Mouse (Mus musculus): ENCODE data around the gene Mef2d. TPM values are rescaled to one million over a fixed set of nuclear protein-coding genes. Genes with fewer than 3 reads are reported as not detected.

Gene Mef2d
- polyA plus RNA-seq, 1 experiment: 89.7 TPM

DNA sequence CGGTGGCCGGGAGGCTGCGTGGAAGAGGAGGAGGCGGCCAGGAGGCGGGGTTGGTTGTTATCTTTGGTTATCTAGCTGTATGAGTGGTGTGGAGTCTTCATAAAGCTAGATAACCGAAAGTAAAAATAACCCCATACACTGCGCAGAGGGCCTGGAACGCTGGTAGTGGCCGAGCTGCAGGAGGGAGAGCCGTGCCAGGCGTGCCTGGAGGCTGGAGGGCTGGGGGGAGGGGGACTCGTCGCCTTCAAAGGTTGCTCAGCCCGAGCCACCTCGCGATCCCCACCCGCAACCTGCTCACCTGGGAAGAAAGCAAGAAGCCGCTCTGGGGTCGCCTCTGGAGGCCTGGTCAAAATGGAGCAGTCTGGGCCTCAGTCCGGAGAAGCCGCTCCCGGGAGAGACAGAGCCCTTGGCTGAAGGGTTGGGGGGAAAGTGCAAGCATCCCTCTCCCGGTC lies 73.4 kb downstream of the Mef2d start:
- no peak overlapping the region for H3K27ac ChIP-seq (ENCODE audit: insufficient read depth, low read depth, low read length)
- H3K27me3 ChIP-seq (ENCODE audit: control insufficient read depth, insufficient read depth, low read length): peaks cover 69% of the 10 kb centered on the region
- peaks cover 16% of the 10 kb centered on the region for H3K4me1 ChIP-seq (ENCODE audit: control insufficient read depth, insufficient read depth, insufficient read length, low read length)
- H3K4me3 ChIP-seq (ENCODE audit: low read depth, low read length): peak overlapping the region; percentile 49
- 1% methylated on average over 23 of the region's 23 CpGs for WGBS
- H3K36me3 ChIP-seq (ENCODE audit: control insufficient read depth, insufficient read depth, low read length): no peaks in the 10 kb centered on the region
- TF ChIP-seq CTCF (IDR thresholded peaks at IDR 0.05; ENCODE audit: extremely low read depth, insufficient read length, insufficient replicate concordance, low read depth, low read length) (no peak), POLR2A (IDR thresholded peaks at IDR 0.05; ENCODE audit: low read depth, low read length) (no peak)

DNA sequence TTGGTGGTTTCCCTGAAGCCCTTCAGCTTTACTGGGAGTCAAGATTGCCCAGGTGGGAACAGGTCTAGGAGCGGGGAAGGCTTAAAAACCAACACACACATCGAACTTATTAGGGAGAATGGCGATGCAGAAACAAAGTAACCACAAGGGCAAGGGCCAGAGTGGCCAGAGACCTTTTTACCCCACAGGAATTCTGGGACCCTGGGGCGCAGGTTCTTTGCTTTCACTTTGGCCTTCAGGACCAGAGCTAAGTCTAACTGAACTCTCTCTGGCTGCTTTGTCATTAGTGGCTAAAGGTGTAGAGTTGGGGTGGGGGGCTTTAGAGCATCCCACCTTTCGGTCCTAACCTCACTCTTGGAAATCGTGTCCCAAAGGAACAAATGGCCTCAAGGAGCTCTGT lies 73.9 kb downstream of the Mef2d start:
- WGBS: 7% methylated on average over 6 of the region's 6 CpGs
- no peak overlapping the region for H3K27ac ChIP-seq (ENCODE audit: insufficient read depth, low read depth, low read length)
- TF ChIP-seq POLR2A (IDR thresholded peaks at IDR 0.05; ENCODE audit: low read depth, low read length) (no peak), CTCF (IDR thresholded peaks at IDR 0.05; ENCODE audit: extremely low read depth, insufficient read length, insufficient replicate concordance, low read depth, low read length) (no peak)
- peaks cover 16% of the 10 kb centered on the region for H3K4me1 ChIP-seq (ENCODE audit: control insufficient read depth, insufficient read depth, insufficient read length, low read length)
- H3K4me3 ChIP-seq (ENCODE audit: low read depth, low read length): peak overlapping the region; percentile 49
- no peaks in the 10 kb centered on the region for H3K36me3 ChIP-seq (ENCODE audit: control insufficient read depth, insufficient read depth, low read length)
- H3K27me3 ChIP-seq (ENCODE audit: control insufficient read depth, insufficient read depth, low read length): peaks cover 64% of the 10 kb centered on the region

- WGBS: 20% methylated on average over 7 of the region's 7 CpGs
- no peak for TF ChIP-seq POLR2A (IDR thresholded peaks at IDR 0.05; ENCODE audit: low read depth, low read length)
- TF ChIP-seq CTCF (IDR thresholded peaks at IDR 0.05; ENCODE audit: extremely low read depth, insufficient read length, insufficient replicate concordance, low read depth, low read length): no peak
- H3K27ac ChIP-seq (ENCODE audit: insufficient read depth, low read depth, low read length): no peak overlapping the region
- H3K36me3 ChIP-seq (ENCODE audit: control insufficient read depth, insufficient read depth, low read length): no peaks in the 10 kb centered on the region
- no peak overlapping the region for H3K4me3 ChIP-seq (ENCODE audit: low read depth, low read length)
- H3K4me1 ChIP-seq (ENCODE audit: control insufficient read depth, insufficient read depth, insufficient read length, low read length): peaks cover 16% of the 10 kb centered on the region
- peaks cover 65% of the 10 kb centered on the region for H3K27me3 ChIP-seq (ENCODE audit: control insufficient read depth, insufficient read depth, low read length)
Measured at GRCm38 (mm10) chr3:88216534-88217326, 74.6 kb downstream of the Mef2d start.

DNA sequence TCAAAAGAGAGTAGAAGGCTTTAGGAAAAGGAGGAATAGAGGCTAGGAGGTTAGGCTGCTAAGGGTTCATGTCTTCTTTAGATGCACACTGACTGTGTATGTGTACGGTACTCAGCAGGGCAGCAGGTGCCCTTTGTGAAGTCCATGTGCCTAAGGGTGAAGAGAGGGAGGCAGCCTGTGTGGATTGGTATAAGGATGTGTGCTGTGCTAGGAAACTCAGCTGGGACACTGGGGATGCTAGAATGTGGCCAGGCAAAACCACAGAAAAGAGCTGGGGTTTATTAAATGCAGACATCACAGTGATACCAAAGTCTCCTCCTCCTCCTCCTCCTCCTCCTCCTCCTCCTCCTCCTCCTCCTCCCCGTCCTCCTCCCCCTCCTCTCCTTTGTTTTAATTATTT lies 75.5 kb downstream of the Mef2d start:
- WGBS: 56% methylated on average over 1 of the region's 2 CpGs
- no peak overlapping the region for H3K27ac ChIP-seq (ENCODE audit: insufficient read depth, low read depth, low read length)
- peaks cover 16% of the 10 kb centered on the region for H3K4me1 ChIP-seq (ENCODE audit: control insufficient read depth, insufficient read depth, insufficient read length, low read length)
- H3K36me3 ChIP-seq (ENCODE audit: control insufficient read depth, insufficient read depth, low read length): no peaks in the 10 kb centered on the region
- H3K4me3 ChIP-seq (ENCODE audit: low read depth, low read length): no peak overlapping the region
- H3K27me3 ChIP-seq (ENCODE audit: control insufficient read depth, insufficient read depth, low read length): peaks cover 61% of the 10 kb centered on the region
- TF ChIP-seq POLR2A (IDR thresholded peaks at IDR 0.05; ENCODE audit: low read depth, low read length) (no peak), CTCF (IDR thresholded peaks at IDR 0.05; ENCODE audit: extremely low read depth, insufficient read length, insufficient replicate concordance, low read depth, low read length) (no peak)

- Histone ChIP-seq H3K4me3 (ENCODE audit: low read depth, low read length) (no peak overlapping the region), H3K27me3 (ENCODE audit: control insufficient read depth, insufficient read depth, low read length) (peaks cover 41% of the 10 kb centered on the region), H3K4me1 (ENCODE audit: control insufficient read depth, insufficient read depth, insufficient read length, low read length) (peaks cover 10% of the 10 kb centered on the region)
Measured at GRCm38 (mm10) chr3:88219940-88220339, 77.8 kb downstream of the Mef2d start.

GRCm38 (mm10) chr3:88220842-88221241 lies 78.7 kb downstream of the Mef2d start:
- H3K27ac ChIP-seq (ENCODE audit: insufficient read depth, low read depth, low read length): no peak overlapping the region
- no peak for TF ChIP-seq POLR2A (IDR thresholded peaks at IDR 0.05; ENCODE audit: low read depth, low read length)
- no peak for TF ChIP-seq CTCF (IDR thresholded peaks at IDR 0.05; ENCODE audit: extremely low read depth, insufficient read length, insufficient replicate concordance, low read depth, low read length)
- peaks cover 1% of the 10 kb centered on the region for H3K4me1 ChIP-seq (ENCODE audit: control insufficient read depth, insufficient read depth, insufficient read length, low read length)
- H3K4me3 ChIP-seq (ENCODE audit: low read depth, low read length): no peak overlapping the region
- H3K36me3 ChIP-seq (ENCODE audit: control insufficient read depth, insufficient read depth, low read length): no peaks in the 10 kb centered on the region
- peaks cover 32% of the 10 kb centered on the region for H3K27me3 ChIP-seq (ENCODE audit: control insufficient read depth, insufficient read depth, low read length)
- under 1% methylated on average over 6 of the region's 6 CpGs for WGBS

More at GRCm38 (mm10) chr3:88219940-88220339, 77.8 kb downstream of the Mef2d start:
- Histone ChIP-seq H3K36me3 (ENCODE audit: control insufficient read depth, insufficient read depth, low read length) (no peaks in the 10 kb centered on the region), H3K27ac (ENCODE audit: insufficient read depth, low read depth, low read length) (no peak overlapping the region)
- WGBS: 26% methylated on average over 9 of the region's 9 CpGs
- TF ChIP-seq CTCF (IDR thresholded peaks at IDR 0.05; ENCODE audit: extremely low read depth, insufficient read length, insufficient replicate concordance, low read depth, low read length): no peak
- no peak for TF ChIP-seq POLR2A (IDR thresholded peaks at IDR 0.05; ENCODE audit: low read depth, low read length)

Other genes with a start within 250 kb of the Mef2d start
- gene Hdgf, start 236.1 kb upstream of the Mef2d start, polyA plus RNA-seq (2012; rRNA removed): 20.0 and 44.5 TPM in 2 replicates
- 12.5 and 25.5 TPM in 2 replicates for gene Mrpl24, start 222.9 kb upstream of the Mef2d start, polyA plus RNA-seq (2012; rRNA removed)
- 3.9 and 7.0 TPM in 2 replicates for gene Isg20l2, start 212.1 kb upstream of the Mef2d start, polyA plus RNA-seq (2012; rRNA removed)
- 12.5 and 17.3 TPM in 2 replicates for gene Rrnad1, start 211.7 kb upstream of the Mef2d start, polyA plus RNA-seq (2012; rRNA removed)
- 0.10 TPM in 1 of 2 replicates, not detected in the other for gene Crabp2, start 193.7 kb upstream of the Mef2d start, polyA plus RNA-seq (2012; rRNA removed)
- 2.6 and 5.0 TPM in 2 replicates for gene Nes, start 171.3 kb upstream of the Mef2d start, polyA plus RNA-seq (2012; rRNA removed)
- gene Bcan, start 142.1 kb upstream of the Mef2d start, polyA plus RNA-seq (2012; rRNA removed): 0.04 and 0.24 TPM in 2 replicates
- gene Hapln2, start 114.8 kb upstream of the Mef2d start, polyA plus RNA-seq (2012; rRNA removed): not detected in 2 replicates
- gene Gpatch4, start 99.3 kb upstream of the Mef2d start, polyA plus RNA-seq (2012; rRNA removed): 3.7 and 4.4 TPM in 2 replicates
- gene Naxe, start 83.9 kb upstream of the Mef2d start, polyA plus RNA-seq (2012; rRNA removed): 25.4 and 41.6 TPM in 2 replicates
- not detected in 2 replicates for gene Ttc24, start 64.1 kb upstream of the Mef2d start, polyA plus RNA-seq (2012; rRNA removed)
- 7.1 and 14.6 TPM in 2 replicates for gene Iqgap3, start 60.4 kb upstream of the Mef2d start, polyA plus RNA-seq (2012; rRNA removed)
- gene Rhbg, start 112.3 kb downstream of the Mef2d start, polyA plus RNA-seq (2012; rRNA removed): 11.2 and 40.3 TPM in 2 replicates
- not detected in 2 replicates for gene Gm38392, start 144.8 kb downstream of the Mef2d start, polyA plus RNA-seq (2012; rRNA removed)
- gene Tsacc, start 154.6 kb downstream of the Mef2d start, polyA plus RNA-seq (2012; rRNA removed): 0.76 and 0.99 TPM in 2 replicates
- 46.0 and 73.9 TPM in 2 replicates for gene Cct3, start 154.7 kb downstream of the Mef2d start, polyA plus RNA-seq (2012; rRNA removed)
- 82.0 and 181 TPM in 2 replicates for gene Glmp, start 182.7 kb downstream of the Mef2d start, polyA plus RNA-seq (2012; rRNA removed)
- gene Tmem79, start 193.8 kb downstream of the Mef2d start, polyA plus RNA-seq (2012; rRNA removed): 32.5 and 47.1 TPM in 2 replicates
- gene Smg5, start 193.9 kb downstream of the Mef2d start, polyA plus RNA-seq (2012; rRNA removed): 33.9 and 42.4 TPM in 2 replicates
- gene Paqr6, start 222.2 kb downstream of the Mef2d start, polyA plus RNA-seq (2012; rRNA removed): 1.5 and 1.7 TPM in 2 replicates
- gene Bglap3, start 230.4 kb downstream of the Mef2d start, polyA plus RNA-seq (2012; rRNA removed): 2.2 and 6.7 TPM in 2 replicates
- gene Bglap2, start 236.3 kb downstream of the Mef2d start, polyA plus RNA-seq (2012; rRNA removed): 0.70 TPM in 1 of 2 replicates, not detected in the other
- gene Bglap, start 242.1 kb downstream of the Mef2d start, polyA plus RNA-seq (2012; rRNA removed): 1.6 TPM in 1 of 2 replicates, not detected in the other